Comparison of ENCODE assay signal across 27 mouse cellular contexts in genomic region chr13:60067325-60067724, GRCm38 (mm10).
A peak's percentile ranks its signal among the peaks of the same experiment; 100 is the strongest.
DNase-seq lines count a peak whose midpoint lies in the region; ATAC-seq and TF ChIP-seq lines count a peak whose summit lies in the region.
"Had no signal": no experiment of that assay in that cellular context is flagged by ENCODE, and none has a peak within 500 bp of the region (broad histone marks: within the 10 kb centered on the region; RNA-seq: fewer than 3 reads in every experiment).

No protein-coding gene starts in this region.

- H3K27me3 ChIP-seq in testis, adult 2 months (ENCODE audit: control insufficient read depth, insufficient read depth, low read length): no peaks in the 10 kb centered on the region
- no peaks in the 10 kb centered on the region for H3K27me3 ChIP-seq in intestine, postnatal 0 days (replicated peaks; ENCODE audit: control insufficient read depth, insufficient read depth, low read length)
- no peaks in the 10 kb centered on the region for H3K27me3 ChIP-seq in stomach, embryonic 14.5 days (ENCODE audit: control insufficient read depth, insufficient read depth, low read length)
- H3K27me3 ChIP-seq in liver, embryonic 12.5 days (replicated peaks): no peaks in the 10 kb centered on the region
- H3K27me3 ChIP-seq: CH12.LX; embryonic facial prominence, embryonic 12.5 days; embryonic facial prominence, embryonic 15.5 days; forebrain, embryonic 13.5 days; hindbrain, embryonic 12.5 days; hindbrain, embryonic 15.5 days; Patski had no signal

- H3K9me3 ChIP-seq in intestine, postnatal 0 days (ENCODE audit: control insufficient read depth): no peaks in the 10 kb centered on the region
- H3K9me3 ChIP-seq in stomach, embryonic 14.5 days (ENCODE audit: control insufficient read depth, low read depth, low read length): no peaks in the 10 kb centered on the region
- H3K9me3 ChIP-seq in liver, embryonic 12.5 days (replicated peaks): no peaks in the 10 kb centered on the region
- H3K9me3 ChIP-seq: embryonic facial prominence, embryonic 12.5 days; embryonic facial prominence, embryonic 15.5 days; forebrain, embryonic 13.5 days; hindbrain, embryonic 12.5 days; hindbrain, embryonic 15.5 days had no signal

- no peaks in the 10 kb centered on the region; the same call in 1 of the 2 replicates for H3K4me1 ChIP-seq in testis, adult 2 months (ENCODE audit: control insufficient read depth, insufficient read depth, low read length)
- H3K4me1 ChIP-seq in intestine, postnatal 0 days (replicated peaks; ENCODE audit: control insufficient read depth, insufficient read depth, low read length): no peaks in the 10 kb centered on the region
- 0 out of 2 replicates have a peak, but pooled peaks cover 2% of the 10 kb centered on the region for H3K4me1 ChIP-seq in stomach, embryonic 14.5 days (ENCODE audit: control insufficient read depth, insufficient read depth, low read length)
- no peaks in the 10 kb centered on the region for H3K4me1 ChIP-seq in liver, embryonic 12.5 days
- H3K4me1 ChIP-seq: hindbrain, embryonic 15.5 days had no signal

- WGBS in intestine, postnatal 0 days: 42% methylated on average over 9 of the region's 9 CpGs
- WGBS in stomach, embryonic 14.5 days: 88% methylated on average over 9 of the region's 9 CpGs
- 75% methylated on average over 9 of the region's 9 CpGs for WGBS in liver, embryonic 12.5 days (ENCODE audit: insufficient replicate concordance)

- peak overlapping the region; percentile 70 for H3K4me3 ChIP-seq in testis, adult 2 months (ENCODE audit: control insufficient read depth, low read depth, low read length)
- no peak overlapping the region for H3K4me3 ChIP-seq in intestine, postnatal 0 days (ENCODE audit: low read depth, low read length)
- no peak overlapping the region for H3K4me3 ChIP-seq in stomach, embryonic 14.5 days (ENCODE audit: low read depth, low read length)
- no peak overlapping the region for H3K4me3 ChIP-seq in liver, embryonic 12.5 days
- H3K4me3 ChIP-seq: embryonic facial prominence, embryonic 12.5 days; embryonic facial prominence, embryonic 15.5 days; forebrain, embryonic 13.5 days; gastrocnemius, adult 2 months; hindbrain, embryonic 12.5 days; hindbrain, embryonic 15.5 days had no signal

- no peaks in the 10 kb centered on the region for H3K36me3 ChIP-seq in testis, adult 2 months (ENCODE audit: control insufficient read depth, insufficient read depth, low read length)
- H3K36me3 ChIP-seq in intestine, postnatal 0 days (ENCODE audit: control insufficient read depth, insufficient read depth): no peaks in the 10 kb centered on the region
- H3K36me3 ChIP-seq in stomach, embryonic 14.5 days (ENCODE audit: control insufficient read depth, insufficient read depth, low read length): no peaks in the 10 kb centered on the region
- H3K36me3 ChIP-seq in liver, embryonic 12.5 days: no peaks in the 10 kb centered on the region
- H3K36me3 ChIP-seq: embryonic facial prominence, embryonic 12.5 days; embryonic facial prominence, embryonic 15.5 days; G1E; hindbrain, embryonic 12.5 days; hindbrain, embryonic 15.5 days had no signal

- H3K27ac ChIP-seq in testis, adult 2 months (ENCODE audit: control insufficient read depth, insufficient read depth, low read depth, low read length): no peak overlapping the region
- H3K27ac ChIP-seq in intestine, postnatal 0 days (ENCODE audit: low read depth, low read length): no peak overlapping the region
- no peak overlapping the region for H3K27ac ChIP-seq in stomach, embryonic 14.5 days (ENCODE audit: low read length)
- no peak overlapping the region for H3K27ac ChIP-seq in liver, embryonic 12.5 days
- H3K27ac ChIP-seq: embryonic facial prominence, embryonic 12.5 days; embryonic facial prominence, embryonic 15.5 days; forebrain, embryonic 13.5 days; gastrocnemius, adult 2 months; hindbrain, embryonic 12.5 days; hindbrain, embryonic 15.5 days had no signal

- no peak overlapping the region for H3K9ac ChIP-seq in intestine, postnatal 0 days (ENCODE audit: low read depth, low read length)
- no peak overlapping the region for H3K9ac ChIP-seq in stomach, embryonic 14.5 days (replicated peaks; ENCODE audit: low read depth, low read length)
- H3K9ac ChIP-seq in liver, embryonic 12.5 days: no peak overlapping the region
- H3K9ac ChIP-seq: embryonic facial prominence, embryonic 12.5 days; embryonic facial prominence, embryonic 15.5 days; forebrain, embryonic 13.5 days; hindbrain, embryonic 12.5 days; hindbrain, embryonic 15.5 days had no signal

- no peak overlapping the region for H3K4me2 ChIP-seq in intestine, postnatal 0 days (replicated peaks; ENCODE audit: low read depth)
- H3K4me2 ChIP-seq in stomach, embryonic 14.5 days (replicated peaks; ENCODE audit: low read depth, low read length): no peak overlapping the region
- H3K4me2 ChIP-seq in liver, embryonic 12.5 days: no peak overlapping the region
- H3K4me2 ChIP-seq: embryonic facial prominence, embryonic 12.5 days; embryonic facial prominence, embryonic 15.5 days; forebrain, embryonic 13.5 days; heart, embryonic 11.5 days; hindbrain, embryonic 12.5 days; hindbrain, embryonic 15.5 days had no signal

- ATAC-seq in intestine, postnatal 0 days: peak; percentile 90
- 0 out of 2 replicates have a peak, but pooled peaks have one; percentile 28 for ATAC-seq in stomach, embryonic 14.5 days (ENCODE audit: insufficient number of reproducible peaks, insufficient read depth, low FRiP score, low read depth)
- no peak for ATAC-seq in liver, embryonic 12.5 days
- ATAC-seq: forebrain, embryonic 13.5 days; forebrain, embryonic 16.5 days; Patski had no signal

- no peak for DNase-seq in testis, postnatal 14 days (ENCODE audit: low spot score)
- no peak for DNase-seq in urinary bladder, postnatal 25 days (ENCODE audit: low spot score)
- no peak for DNase-seq in neural tube, embryonic 10.5 days (ENCODE audit: extremely low spot score, low spot score)
- DNase-seq: adrenal gland, adult 2 months; adrenal gland, postnatal 14 days; B cell, adult 2 months; cerebellum, adult 11 months; cerebellum, adult 2 months; cerebellum, adult 9-11 months; cerebellum, postnatal 25 days; gastrocnemius, adult 2 months; gastrocnemius, postnatal 14 days; heart, adult 11 months had no signal

- no peak for TF ChIP-seq POLR2A in testis, adult 2 months (IDR thresholded peaks at IDR 0.05; ENCODE audit: control insufficient read depth, low read depth, low read length)

- no peak for TF ChIP-seq CTCF in testis, adult 2 months (IDR thresholded peaks at IDR 0.05; ENCODE audit: control insufficient read depth, insufficient read depth, insufficient replicate concordance, low read depth, low read length)
- TF ChIP-seq CTCF in intestine, postnatal 0 days (IDR thresholded peaks at IDR 0.05; ENCODE audit: low read depth): no peak
